Mouse (Mus musculus) T-helper 17 cell (primary cell): ENCODE data around the gene Pde10a.

Experiments used
- in situ Hi-C, 2 experiments: fragments of 300-600 bp; cut with MboI, MseI; formaldehyde crosslinking; loops; 1 replicate in 1 of 2; 2 replicates in 1 of 2; pipeline ENCODE4 v1.15.1; 2025; ENCODE audit warnings: high pct_unique_total_duplicates in 2 of 2

Gene Pde10a

DNA sequence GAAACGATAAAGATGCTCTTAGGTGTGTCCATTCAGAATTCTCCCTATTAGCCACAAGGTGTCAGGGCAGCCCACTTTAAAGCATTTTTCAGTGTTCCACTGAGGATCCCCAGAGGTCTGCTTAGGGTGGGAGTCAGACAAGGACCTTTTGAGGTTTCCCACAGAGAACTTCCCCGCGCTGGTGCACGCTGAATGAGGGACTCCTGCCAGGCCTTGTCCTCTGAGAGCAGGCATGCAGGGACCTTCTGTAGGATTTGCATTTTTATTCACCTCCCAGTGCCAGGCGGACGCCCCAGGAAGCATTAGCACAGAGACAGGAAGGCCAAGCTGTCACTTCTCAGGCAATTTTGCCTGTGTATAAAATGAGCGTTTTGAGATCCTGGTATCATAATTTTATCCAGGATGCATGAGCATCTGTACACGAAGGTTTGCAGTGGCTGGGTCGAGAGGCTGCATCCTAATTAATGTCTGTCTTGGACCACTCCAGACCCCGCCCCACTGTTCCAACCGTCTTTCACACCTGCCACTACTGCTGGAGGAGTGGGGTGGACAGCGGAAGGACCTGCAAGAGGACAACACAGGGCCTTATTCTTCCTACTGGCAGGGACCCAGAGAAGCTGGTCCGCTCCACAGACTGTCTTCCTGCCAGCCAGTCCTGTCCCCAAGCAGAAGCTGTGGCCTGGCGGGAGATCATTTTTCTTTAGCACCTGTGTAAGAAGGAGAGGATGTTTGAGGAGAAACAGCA, 498.2 kb downstream of the Pde10a start:
- in situ Hi-C loops, result no loop called here

DNA sequence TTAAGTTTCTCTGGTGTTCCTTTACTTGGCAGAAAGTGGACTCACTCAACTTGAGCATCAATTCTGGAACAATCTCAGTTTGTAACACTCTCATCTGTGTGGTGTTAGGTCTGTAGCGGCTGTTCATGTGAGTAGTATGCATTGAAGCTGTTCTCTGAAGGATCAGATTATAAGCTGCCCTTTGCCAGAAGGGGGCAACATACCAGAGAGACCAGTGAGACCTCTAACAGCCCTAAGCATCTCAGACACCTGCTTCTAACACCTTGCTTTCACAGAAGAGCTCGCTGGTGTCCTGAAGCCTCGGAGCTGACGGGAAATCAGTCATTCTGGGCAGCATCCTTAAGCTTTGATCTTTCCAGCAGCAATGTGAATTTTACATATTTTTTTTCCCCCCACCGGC, 505.0 kb downstream of the Pde10a start:
- in situ Hi-C loops, result no loop called here

DNA sequence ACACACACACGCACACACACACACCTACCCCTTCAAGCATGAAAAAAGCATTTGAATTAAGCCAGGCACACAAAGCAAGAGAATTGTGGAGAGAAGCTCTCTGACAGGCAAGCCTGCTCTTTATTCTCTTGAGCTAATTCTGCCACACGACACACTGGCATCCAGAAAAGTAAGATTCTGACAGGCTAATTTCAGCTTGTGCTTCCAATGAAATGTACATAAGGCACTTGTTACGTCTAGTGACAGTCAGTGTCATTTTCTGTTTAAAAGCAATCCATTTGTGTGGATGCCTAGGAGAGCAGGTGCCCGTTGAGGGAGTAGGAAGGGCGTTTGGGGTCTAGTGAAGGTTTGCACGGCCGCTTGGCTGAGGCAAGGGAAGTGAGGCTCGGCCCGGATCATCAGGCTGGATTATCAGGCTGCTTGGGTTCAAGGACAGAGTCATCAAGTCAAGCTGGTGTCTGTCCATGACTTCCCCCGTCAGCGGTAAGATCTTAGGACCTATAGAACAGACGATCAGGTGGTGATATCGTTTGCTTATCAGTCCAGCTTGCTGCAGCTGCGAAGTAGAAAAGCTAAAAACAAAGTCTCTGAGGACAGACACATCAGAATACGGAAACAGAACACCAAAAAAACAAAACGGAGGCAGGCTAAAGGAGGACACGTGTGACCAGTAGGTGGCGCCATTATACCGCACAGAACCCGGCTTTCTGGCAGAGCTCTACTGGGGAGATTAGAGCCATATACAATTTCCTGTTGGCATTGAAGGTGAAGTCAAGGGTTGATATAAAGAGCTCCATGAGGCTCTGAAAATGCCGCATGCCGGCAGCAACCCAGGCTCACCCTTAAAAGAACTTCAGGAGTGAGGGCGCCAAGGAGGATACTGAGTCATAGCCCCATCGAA, 506.3 kb downstream of the Pde10a start:
- in situ Hi-C loops, result no loop called here

DNA sequence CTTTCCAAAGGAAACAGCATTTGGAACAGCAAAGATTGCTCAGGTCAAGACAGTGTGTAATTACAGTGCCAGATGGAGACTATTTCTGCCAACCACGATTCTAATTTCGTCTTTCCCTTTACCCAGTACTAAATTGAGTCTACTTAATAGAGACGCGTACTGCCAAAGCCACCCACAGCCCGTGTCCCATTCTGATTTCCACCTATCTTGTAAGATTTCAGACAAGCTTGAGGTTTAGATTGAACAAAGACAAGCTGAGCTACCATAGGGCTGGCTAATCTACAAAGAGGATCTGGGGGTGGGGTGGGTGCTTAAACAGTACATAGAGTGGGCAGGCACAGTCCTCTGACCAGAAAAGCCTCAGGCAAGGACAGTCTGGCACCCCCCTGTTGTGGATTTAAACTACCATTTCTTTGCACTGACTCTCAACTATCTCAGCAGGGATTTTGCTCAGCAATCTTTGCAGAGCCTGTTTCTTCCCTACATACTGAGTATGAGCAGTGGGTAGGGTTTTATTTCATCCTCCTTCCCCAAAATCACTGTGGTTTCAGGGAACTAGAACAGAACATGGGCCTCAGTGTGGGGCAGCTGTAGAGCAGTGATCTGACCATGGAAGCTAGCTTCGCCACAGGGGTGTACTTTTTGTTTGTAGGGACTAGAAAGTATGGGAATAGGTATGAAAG, 507.3 kb downstream of the Pde10a start:
- in situ Hi-C loops, result no loop called here

DNA sequence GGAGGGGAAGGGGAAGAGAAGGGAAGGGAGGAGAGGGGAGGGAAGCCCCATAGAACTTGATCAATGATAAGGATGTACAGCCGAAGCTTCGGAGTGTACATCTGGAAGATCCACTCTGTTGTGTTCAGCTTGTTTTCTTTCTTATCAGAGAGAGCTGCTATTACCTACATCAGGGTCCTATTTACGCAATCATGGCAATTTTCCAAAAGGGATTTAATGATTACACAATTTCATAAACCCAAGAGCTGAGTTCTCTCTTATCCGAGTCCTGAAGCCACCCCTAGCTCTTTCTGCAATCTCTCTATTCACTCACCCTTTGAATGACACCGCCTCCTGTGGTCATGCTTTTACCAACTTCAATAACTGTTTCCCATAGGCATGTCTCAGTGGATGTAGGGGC, 508.3 kb downstream of the Pde10a start:
- in situ Hi-C loops, result no loop called here

DNA sequence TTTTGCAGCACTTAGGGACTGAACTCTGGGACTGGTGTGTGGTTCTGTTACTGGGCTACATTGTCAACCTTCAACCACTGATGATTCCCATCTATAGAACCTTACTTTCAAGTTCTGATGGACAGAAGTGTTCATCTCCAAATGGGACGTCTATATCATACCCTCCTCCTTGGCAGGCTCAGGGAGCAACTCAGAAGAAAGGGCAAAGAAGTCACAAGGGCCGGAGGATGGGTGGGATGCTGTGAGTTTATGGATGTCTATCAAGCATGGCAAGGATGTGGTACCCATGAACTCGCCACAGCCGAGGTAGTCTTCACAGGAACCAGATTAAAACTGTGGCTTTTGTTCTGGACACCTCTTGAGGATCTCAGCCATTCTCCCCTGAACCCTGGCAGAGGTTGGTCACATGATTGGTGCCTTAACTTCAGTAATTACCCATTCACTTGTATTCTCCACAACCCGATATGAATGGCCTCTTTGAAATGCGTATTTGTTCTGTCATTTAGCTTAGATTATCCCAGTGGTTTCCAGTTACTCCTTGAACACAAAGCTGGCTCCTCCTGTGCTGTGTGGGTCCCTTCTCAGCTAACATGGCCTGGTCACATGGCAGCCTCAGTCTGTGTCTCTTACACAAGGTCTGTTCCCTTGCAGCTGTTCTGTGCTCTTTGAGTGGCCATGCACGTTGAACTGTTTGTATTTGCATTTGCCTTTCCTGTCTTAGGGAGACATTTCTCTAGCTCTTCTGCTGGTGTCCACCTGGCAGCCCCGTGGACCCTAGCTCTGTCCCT, 510.6 kb downstream of the Pde10a start:
- in situ Hi-C loops, result no loop called here
